12 mouse cellular contexts compared by ENCODE assay signal in the genomic region with DNA sequence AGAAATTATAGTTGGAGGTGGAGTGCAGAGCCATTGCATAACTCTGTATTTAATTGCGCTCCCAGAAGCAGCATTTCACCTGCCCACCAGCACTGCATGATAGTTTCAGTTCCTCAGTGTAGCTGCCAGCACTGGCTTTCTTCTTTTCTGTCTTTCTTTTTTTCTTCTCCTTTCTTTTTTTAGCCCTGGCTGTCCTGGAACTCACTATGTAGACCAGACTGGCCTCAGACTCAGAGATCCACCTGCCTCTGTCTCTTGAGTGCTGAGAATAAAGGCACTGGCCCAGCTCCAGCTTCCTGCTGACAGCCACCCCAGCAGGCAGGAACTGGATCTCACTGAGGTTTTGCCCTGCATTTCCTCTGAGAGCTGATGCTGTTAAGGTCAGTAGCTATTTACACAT. TPM values are rescaled to one million over a fixed set of nuclear protein-coding genes. Genes with fewer than 3 reads are reported as not detected.
DNase-seq lines count a peak whose midpoint lies in the region; ATAC-seq and TF ChIP-seq lines count a peak whose summit lies in the region.
"Had no signal": no experiment of that assay in that cellular context is flagged by ENCODE, and none has a peak within 500 bp of the region (broad histone marks: within the 10 kb centered on the region; RNA-seq: fewer than 3 reads in every experiment).

No protein-coding gene starts in this region.

- H3K4me1 ChIP-seq in kidney, adult 2 months (ENCODE audit: control insufficient read depth, insufficient read depth, low read length), result peaks cover 3% of the 10 kb centered on the region; the same call in 1 of the 2 replicates
- peaks cover 18% of the 10 kb centered on the region for H3K4me1 ChIP-seq in hindbrain, embryonic 10.5 days (replicated peaks)

- no peak overlapping the region for H3K27ac ChIP-seq in kidney, adult 2 months (ENCODE audit: insufficient read depth, low read depth, low read length)
- H3K27ac ChIP-seq in hindbrain, embryonic 10.5 days, result no peak overlapping the region
- H3K27ac ChIP-seq: liver, embryonic 13.5 days had no signal

- peak; percentile 27 for DNase-seq in kidney, adult 2 months
- no peak for DNase-seq in kidney, adult 8-10 months
- peak; percentile 57 to 58 for DNase-seq in spleen, postnatal 36 days (ENCODE audit: low spot score in 2 of 2)
- DNase-seq in spleen, adult 12 weeks (ENCODE audit: low spot score), result no peak
- DNase-seq in telencephalon, adult 2 months (ENCODE audit: low read depth, low spot score), result peak; percentile 80
- no peak for DNase-seq in hindbrain, embryonic 10.5 days (ENCODE audit: low spot score)
- no peak for DNase-seq in thymus, postnatal 36 days
- DNase-seq: adrenal gland, adult 8-10 months; gastrocnemius, postnatal 14 days; liver, embryonic 13.5 days had no signal

- no peak for TF ChIP-seq CTCF in kidney, adult 2 months (conservative IDR thresholded peaks at IDR 0.05; ENCODE audit: insufficient read depth, insufficient read length, low read depth, low read length)

- ATAC-seq in granulocyte monocyte progenitor cell, adult 5-6 weeks (replicated peaks; ENCODE audit: poor library complexity, severe bottlenecking), result peak; percentile 54
- ATAC-seq: Patski had no signal

- H3K27me3 ChIP-seq in kidney, adult 2 months (replicated peaks; ENCODE audit: control insufficient read depth, insufficient read depth, low read length), result no peaks in the 10 kb centered on the region
- no peaks in the 10 kb centered on the region for H3K27me3 ChIP-seq in hindbrain, embryonic 10.5 days (ENCODE audit: insufficient read depth, poor library complexity, severe bottlenecking)
- H3K27me3 ChIP-seq: liver, embryonic 13.5 days; Patski had no signal

- no peak for TF ChIP-seq POLR2A in kidney, adult 2 months (IDR thresholded peaks at IDR 0.05; ENCODE audit: low read depth, low read length)

- 92% methylated on average over 1 of the region's 1 CpGs for WGBS in kidney, adult 2 months
- WGBS in hindbrain, embryonic 10.5 days, result 88% methylated on average over 1 of the region's 1 CpGs

- no peaks in the 10 kb centered on the region for H3K9me3 ChIP-seq in hindbrain, embryonic 10.5 days
- H3K9me3 ChIP-seq: liver, embryonic 13.5 days had no signal

- no peaks in the 10 kb centered on the region for H3K36me3 ChIP-seq in kidney, adult 2 months (ENCODE audit: control insufficient read depth, insufficient read depth, low read length)
- no peaks in the 10 kb centered on the region for H3K36me3 ChIP-seq in hindbrain, embryonic 10.5 days
- H3K36me3 ChIP-seq: liver, embryonic 13.5 days had no signal

- no peak overlapping the region for H3K4me3 ChIP-seq in kidney, adult 2 months (ENCODE audit: insufficient read depth, low read depth, low read length)
- H3K4me3 ChIP-seq in hindbrain, embryonic 10.5 days, result no peak overlapping the region
- H3K4me3 ChIP-seq: liver, embryonic 13.5 days had no signal

RNA-seq across cellular contexts. Expression of a gene that starts 2.7 kb away (rescaled TPM):
- polyA plus RNA-seq in kidney, adult 2 months (2012; rRNA removed), result 24.3 and 29.9 TPM in 2 replicates
- total RNA-seq in granulocyte monocyte progenitor cell, adult 5-6 weeks (2014; fragmentation: Nextera tagmentation), result 22.4 and 29.4 TPM in 2 replicates
- total RNA-seq in granulocyte monocyte progenitor cell, adult 5-6 weeks (2017), result 31.9 and 38.7 TPM in 2 replicates
- 8.6 and 9.4 TPM in 2 replicates for polyA plus RNA-seq in hindbrain, embryonic 10.5 days (2016; fragmentation: Nextera tagmentation; extraction: Ambion mirVana)

RNA-seq across cellular contexts. Expression of a gene that starts 32.1 kb away (rescaled TPM):
- polyA plus RNA-seq in kidney, adult 2 months (2012; rRNA removed), result 92.4 and 128 TPM in 2 replicates
- total RNA-seq in granulocyte monocyte progenitor cell, adult 5-6 weeks (2014; fragmentation: Nextera tagmentation), result 960 and 1,103 TPM in 2 replicates
- 140 and 187 TPM in 2 replicates for total RNA-seq in granulocyte monocyte progenitor cell, adult 5-6 weeks (2017)
- polyA plus RNA-seq in hindbrain, embryonic 10.5 days (2016; fragmentation: Nextera tagmentation; extraction: Ambion mirVana), result 708 and 733 TPM in 2 replicates

RNA-seq across cellular contexts. Expression of a gene that starts 58.5 kb away (rescaled TPM):
- 5.6 and 8.1 TPM in 2 replicates for polyA plus RNA-seq in kidney, adult 2 months (2012; rRNA removed)
- 37.5 and 39.6 TPM in 2 replicates for total RNA-seq in granulocyte monocyte progenitor cell, adult 5-6 weeks (2014; fragmentation: Nextera tagmentation)
- total RNA-seq in granulocyte monocyte progenitor cell, adult 5-6 weeks (2017), result 75.2 and 76.0 TPM in 2 replicates
- polyA plus RNA-seq in hindbrain, embryonic 10.5 days (2016; fragmentation: Nextera tagmentation; extraction: Ambion mirVana), result 24.3 and 27.3 TPM in 2 replicates

Comparison
In these comparisons a context has a peak if more than half of its experiments do, and no peak if none do; other contexts are left out.
1. DNase-seq: peak in kidney, adult 2 months (single experiment), spleen, postnatal 36 days (2 of 2) and telencephalon, adult 2 months (single experiment); none in kidney, adult 8-10 months (0 of 2), spleen, adult 12 weeks (single experiment), hindbrain, embryonic 10.5 days (single experiment) and thymus, postnatal 36 days (0 of 2).